Mouse (Mus musculus) stomach, postnatal 0 days (tissue): ENCODE results near the gene Plpp2.

Source experiments
- CTCF ChIP-seq: IDR thresholded peaks from 2 replicates; pipeline ENCODE4 v1.5.1; 2016; ENCODE audit warnings: antibody characterized with exemption, low read depth, mild to moderate bottlenecking, moderate library complexity
- EP300 ChIP-seq: optimal IDR thresholded peaks from 2 replicates; pipeline ENCODE3; 2016; ENCODE audit warnings: antibody characterized with exemption

DNA sequence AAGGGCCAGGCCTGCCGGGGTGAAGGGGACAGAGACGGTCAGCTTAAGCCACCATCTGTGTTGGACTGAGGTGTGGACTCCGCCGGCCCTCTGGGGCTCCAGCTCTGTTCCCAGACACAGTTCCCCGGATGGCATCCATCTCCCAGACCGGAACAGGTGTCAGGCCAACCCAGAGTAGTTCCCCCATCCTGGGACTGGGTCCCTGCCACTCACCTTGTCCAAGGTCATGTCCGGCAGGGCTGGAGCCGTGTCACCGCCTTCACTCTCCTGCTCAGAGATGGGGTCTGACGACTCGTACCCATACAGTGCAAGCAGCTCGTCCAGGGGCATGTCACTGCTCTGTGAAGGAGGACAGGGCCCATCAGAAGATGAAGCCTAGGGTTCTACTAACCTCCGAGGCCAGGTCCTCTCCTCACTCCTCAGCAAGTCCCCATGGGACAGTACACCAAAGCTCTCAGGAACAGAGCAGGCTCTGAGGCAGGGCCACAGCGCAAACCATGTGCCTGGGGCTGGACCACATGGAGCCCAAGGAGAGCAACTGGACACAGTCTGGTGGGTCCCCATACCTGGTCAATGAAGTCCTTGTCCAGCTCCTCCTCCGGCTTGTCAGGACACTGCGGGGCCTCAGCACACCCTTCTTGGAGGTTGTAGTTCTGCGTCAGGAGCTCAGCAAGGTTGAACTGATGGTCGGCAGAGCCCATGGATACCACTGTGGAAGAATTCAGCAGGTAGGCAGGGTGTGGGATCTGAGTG lies 15.6 kb upstream of the Plpp2 start:
- TF ChIP-seq EP300 (no peak), CTCF (no peak)
